Mouse (Mus musculus) C2C12 (cell line): ENCODE data around the gene Myrf.

Source experiments
- CEBPB ChIP-seq: IDR thresholded peaks from one replicate; pipeline ENCODE4 v1.6.1; 2011; ENCODE audit warnings: low read depth, mild to moderate bottlenecking, control low read depth, moderate library complexity
- CTCF ChIP-seq: IDR thresholded peaks from one replicate; pipeline ENCODE4 v1.5.1; 2011; ENCODE audit not compliant: control insufficient read depth, insufficient read depth, insufficient read length
- MAX ChIP-seq: IDR thresholded peaks from one replicate; pipeline ENCODE4 v1.6.1; 2011; ENCODE audit warnings: mild to moderate bottlenecking, control low read depth
- USF1 ChIP-seq: IDR thresholded peaks from one replicate; pipeline ENCODE4 v1.6.1; 2011; ENCODE audit warnings: low read depth, mild to moderate bottlenecking, control low read depth, moderate library complexity

GRCm38 (mm10) chr19:10189022-10189421, 51.5 kb downstream of the Myrf start:
- TF ChIP-seq CEBPB (no peak), MAX (no peak), CTCF (no peak), USF1 (no peak)
